Mouse (Mus musculus) effector memory CD4-positive, alpha-beta T cell, adult 7 months (primary cell): ENCODE data around the gene Ap5s1. TPM values are rescaled to one million over a fixed set of nuclear protein-coding genes. Genes with fewer than 3 reads are reported as not detected.

Experiments
- polyA plus RNA-seq: library from polyadenylated mRNA; unstranded; fragments of 100-300 nt; shearing (Covaris generic); gene quantifications from one replicate; pipeline ENCODE4 v1.2.1, GENCODE M21; 2017

Gene Ap5s1
- polyA plus RNA-seq = 10.6 TPM

DNA sequence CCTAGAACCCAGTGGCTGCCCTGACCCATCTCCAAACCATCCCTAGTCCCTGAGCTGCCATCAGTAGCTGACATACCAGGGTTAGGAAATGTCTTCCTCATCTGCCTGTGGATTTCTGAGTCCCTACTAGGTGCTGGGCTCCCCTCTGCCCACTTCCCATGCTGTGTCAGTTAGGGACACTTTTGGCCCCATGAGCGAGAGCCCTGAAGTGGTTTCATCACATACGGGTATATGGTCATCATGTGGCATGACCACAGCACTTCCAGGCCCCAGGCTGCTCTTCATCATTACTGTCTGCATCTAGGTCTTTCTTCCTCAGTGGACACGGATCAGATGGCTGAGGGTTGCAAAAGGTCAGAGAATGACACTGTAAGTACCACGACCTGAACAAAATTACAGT lies at the start of gene Ap5s1:
Gene Ap5s1 (plus strand): TSS at position 301 of the 400 bp plus-strand sequence.

DNA sequence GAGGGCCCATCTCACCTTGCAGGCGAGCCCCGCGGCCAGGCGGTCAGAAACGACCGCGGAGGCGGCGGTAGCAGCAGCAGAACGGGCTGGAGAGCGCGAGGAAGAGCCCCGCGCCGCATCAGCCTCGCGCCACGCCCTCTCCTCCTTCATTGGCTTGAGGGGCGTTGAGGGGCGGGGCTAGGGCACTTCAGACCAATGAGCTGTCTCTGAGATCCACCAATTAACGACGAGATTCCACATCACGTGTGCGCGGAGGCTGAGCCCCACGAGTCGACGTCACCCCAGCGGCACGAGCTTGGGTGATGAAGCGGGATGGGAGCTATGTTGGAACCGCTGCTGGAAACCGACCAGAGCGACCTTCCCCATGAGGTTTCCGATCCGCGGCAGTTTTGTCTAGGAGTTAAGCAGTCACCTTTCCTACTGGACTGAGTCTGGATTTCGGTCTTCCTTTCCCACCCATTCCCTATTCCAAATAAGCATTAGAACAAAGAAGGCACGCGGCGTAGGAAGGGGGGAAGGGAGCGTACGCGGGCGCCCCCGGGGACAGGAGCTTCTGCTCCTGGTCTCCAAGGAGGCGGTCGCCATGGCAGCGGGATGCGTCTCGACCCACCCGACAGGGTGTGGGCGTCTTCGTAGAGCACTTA lies 46.8 kb upstream of the Ap5s1 start, which contains the start of gene 1700037H04Rik:
Gene 1700037H04Rik (minus strand): TSS at position 144 of the 644 bp plus-strand sequence.

DNA sequence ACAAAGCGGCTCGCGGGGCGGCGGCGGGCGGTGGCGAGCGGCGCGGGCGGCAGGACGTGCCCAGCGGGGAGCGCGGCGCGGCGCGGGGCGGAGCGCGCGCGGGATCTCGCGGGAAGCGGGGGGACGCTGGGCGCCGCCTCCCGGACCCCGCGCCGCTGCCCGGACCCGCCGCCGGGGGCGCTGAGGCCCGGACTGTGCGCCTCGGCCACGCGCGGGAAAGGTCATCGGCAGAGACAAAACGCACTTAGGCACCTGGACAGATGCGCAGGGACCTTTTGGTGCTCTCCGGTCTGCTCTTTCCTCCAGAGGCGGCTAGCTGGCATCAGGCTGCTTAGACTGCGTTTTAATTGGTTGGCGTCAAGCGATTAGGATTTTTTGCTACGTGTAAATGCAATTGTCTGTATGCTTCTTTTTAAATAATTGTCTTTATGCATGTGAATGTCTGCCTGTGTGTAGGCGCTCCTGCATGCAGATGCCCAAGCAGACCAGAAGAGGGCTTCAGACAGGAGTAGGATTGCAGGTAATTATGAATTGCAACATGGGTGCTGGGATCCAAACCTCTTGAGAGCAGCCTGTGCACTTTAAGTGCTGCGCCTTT lies 26.8 kb upstream of the Ap5s1 start, which contains the start of gene Cenpb:
Gene Cenpb (minus strand): TSS at position 78 of the 598 bp plus-strand sequence.

DNA sequence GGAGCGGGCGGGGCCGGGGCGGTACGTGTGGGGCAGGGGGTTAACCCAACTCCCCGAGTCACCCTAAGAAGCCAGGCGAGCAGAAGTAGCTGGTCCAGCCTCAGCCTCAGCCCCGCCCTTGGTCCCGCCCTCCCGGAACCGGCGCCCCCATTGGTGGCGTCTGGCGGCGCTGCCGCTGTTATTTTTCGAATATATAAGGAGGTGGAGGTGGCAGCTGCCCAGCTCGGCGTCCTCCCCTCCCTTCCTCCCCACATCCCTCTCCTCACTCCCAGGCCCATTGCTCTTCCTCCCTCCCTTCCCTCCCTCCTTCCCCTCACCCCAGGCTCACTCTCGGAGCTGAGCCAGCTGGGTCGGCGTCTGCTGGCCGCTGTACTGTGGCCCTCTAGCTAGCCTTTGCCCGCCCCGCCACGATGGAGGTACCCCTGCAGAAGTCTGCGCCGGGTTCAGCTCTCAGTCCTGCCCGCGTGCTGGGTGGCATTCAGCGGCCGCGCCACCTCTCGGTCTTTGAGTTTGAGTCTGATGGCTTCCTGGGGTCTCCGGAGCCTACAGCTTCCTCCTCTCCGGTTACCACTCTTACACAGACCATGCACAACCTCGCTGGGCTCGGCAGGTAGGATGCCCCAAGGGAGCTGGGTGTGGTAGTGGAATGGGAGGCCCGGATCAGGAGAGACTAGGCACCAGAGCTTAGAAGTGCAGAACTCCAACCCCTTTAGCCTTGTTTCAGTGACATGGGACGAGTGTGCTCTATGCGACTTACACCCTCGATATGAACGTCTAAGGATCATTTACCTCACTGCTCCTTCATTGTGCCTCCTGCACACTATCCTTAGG lies 19.9 kb upstream of the Ap5s1 start, which contains the start of the genes Cdc25b and Spef1:
Gene Cdc25b (plus strand): TSS at position 179 of the 831 bp plus-strand sequence.
Gene Spef1 (minus strand): TSS at position 512 of the 831 bp plus-strand sequence.

DNA sequence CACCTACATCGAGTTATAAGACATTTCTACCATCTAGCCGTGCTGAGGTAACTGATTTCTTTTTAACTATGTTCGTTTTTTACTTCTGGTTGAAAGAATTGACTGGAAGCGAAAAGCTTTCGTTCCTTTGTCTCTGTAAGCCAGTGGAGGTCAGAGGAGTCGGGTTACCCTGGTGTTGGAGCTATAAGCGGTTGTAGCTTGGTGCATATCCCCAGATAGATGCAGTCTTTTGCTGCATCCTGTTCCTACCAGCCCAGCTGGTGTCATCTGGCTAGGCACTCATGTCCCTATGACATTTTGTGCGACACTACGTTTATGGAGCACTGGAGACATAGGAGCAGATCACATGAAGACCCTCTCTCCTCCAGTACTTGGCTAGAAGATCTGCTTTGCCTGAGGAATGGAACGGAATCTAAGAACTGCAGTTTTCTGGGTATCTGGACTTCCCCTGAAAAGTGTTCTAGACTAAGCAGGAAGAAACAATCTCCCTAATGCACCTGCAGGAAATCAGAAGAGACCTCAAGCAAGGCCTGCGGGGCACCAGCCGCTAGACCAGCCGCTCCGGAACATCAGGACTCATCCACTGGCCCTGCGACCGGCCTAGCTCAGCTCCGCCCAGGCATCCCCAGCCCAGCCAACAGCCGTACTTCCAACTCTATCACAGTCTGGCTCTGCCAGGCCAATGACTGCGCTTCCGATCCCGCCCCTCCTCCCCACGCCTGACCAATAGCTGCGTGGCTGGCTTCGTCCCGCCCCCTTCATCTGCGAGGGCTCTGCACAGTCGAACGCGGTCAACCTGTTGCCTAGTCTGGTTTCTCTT lies 26.6 kb downstream of the Ap5s1 start, which contains the start of gene Mavs:
Gene Mavs (plus strand): TSS at position 757 of the 820 bp plus-strand sequence.

DNA sequence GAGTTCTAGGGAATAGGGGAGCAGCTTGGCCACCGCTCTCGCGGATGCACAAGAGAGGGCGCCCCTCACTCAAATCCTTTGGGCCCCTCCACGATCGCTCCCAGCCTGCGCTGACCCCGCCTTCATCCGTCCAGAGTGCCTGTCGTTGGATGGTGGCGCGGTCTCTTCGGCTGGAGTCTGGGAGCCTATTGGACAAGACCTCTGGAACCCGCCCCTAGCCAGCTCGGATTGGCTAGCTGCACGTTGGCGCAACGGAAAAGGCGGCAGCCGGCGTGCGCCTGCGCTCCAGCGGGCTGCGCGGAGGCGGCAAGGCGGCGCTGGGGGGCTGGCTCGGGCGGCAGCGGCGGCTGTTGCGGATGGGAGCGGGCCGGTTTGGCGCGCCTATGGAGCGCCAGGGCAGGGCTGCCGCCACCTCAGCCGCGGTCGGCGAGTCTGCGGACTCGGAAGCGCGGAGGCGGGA lies 55.4 kb downstream of the Ap5s1 start, which contains the start of gene Pank2:
Gene Pank2 (plus strand): TSS at position 283 of the 460 bp plus-strand sequence.

Other genes with a start within 250 kb of the Ap5s1 start
- gene Gfra4, start 164.0 kb upstream of the Ap5s1 start, polyA plus RNA-seq = not detected
- not detected for gene Adam33, start 143.3 kb upstream of the Ap5s1 start, polyA plus RNA-seq
- 0.33 TPM for gene Siglec1, start 120.3 kb upstream of the Ap5s1 start, polyA plus RNA-seq
- 0.39 TPM for gene Hspa12b, start 79.8 kb upstream of the Ap5s1 start, polyA plus RNA-seq
- gene Gm11037, start 73.6 kb upstream of the Ap5s1 start, polyA plus RNA-seq = not detected
- gene 1700037H04Rik, start 47.0 kb upstream of the Ap5s1 start, polyA plus RNA-seq = 37.9 TPM
- 11.1 TPM for gene Cenpb, start 27.0 kb upstream of the Ap5s1 start, polyA plus RNA-seq
- 65.8 TPM for gene Cdc25b, start 20.1 kb upstream of the Ap5s1 start, polyA plus RNA-seq
- 0.34 TPM for gene Spef1, start 19.8 kb upstream of the Ap5s1 start, polyA plus RNA-seq
- 9.9 TPM for gene Mavs, start 27.0 kb downstream of the Ap5s1 start, polyA plus RNA-seq
- 104 TPM for gene Pank2, start 55.4 kb downstream of the Ap5s1 start, polyA plus RNA-seq
- gene Rnf24, start 145.8 kb downstream of the Ap5s1 start, polyA plus RNA-seq = 3.9 TPM